Mouse (Mus musculus) G1E (cell line): ENCODE measurements around the gene Nbr1. TPM values are rescaled to one million over a fixed set of nuclear protein-coding genes. Genes with fewer than 3 reads are reported as not detected.
"Not testable (repeated sequence)": the region's sequence is repeated elsewhere in the genome, so short reads cannot be mapped to it uniquely, and the experiment has no call there.

ENCODE experiments used
- ATAC-seq: 2 replicates; pipeline ENCODE4 v1.8.0; 2016; ENCODE audit warnings: mild to moderate bottlenecking; ENCODE audit not compliant: insufficient number of reproducible peaks, poor library complexity, low FRiP score, severe bottlenecking; ENCODE audit errors: extremely low read depth
- DNase-seq: peaks from one replicate; pipeline ENCODE4 v3.0.0; 2012; ENCODE audit warnings: low spot score
- H3K27me3 ChIP-seq: 2 replicates; pipeline ENCODE4 v1.6.1; 2012; ENCODE audit warnings: mild to moderate bottlenecking, low read length, inconsistent platforms; ENCODE audit not compliant: insufficient read depth
- H3K36me3 ChIP-seq: replicated peaks from 2 replicates; pipeline ENCODE3; 2012; ENCODE audit warnings: mild to moderate bottlenecking, inconsistent platforms
- H3K4me1 ChIP-seq: 2 replicates; pipeline ENCODE4 v1.6.1; 2012; ENCODE audit warnings: low read depth, low read length, inconsistent platforms, mixed read lengths; ENCODE audit not compliant: insufficient read depth
- H3K4me3 ChIP-seq: 2 replicates; pipeline ENCODE4 v1.5.1; 2012; ENCODE audit warnings: low read depth, mild to moderate bottlenecking, inconsistent platforms, low read length, moderate library complexity, mixed read lengths
- H3K9me3 ChIP-seq: replicated peaks from 2 replicates; pipeline ENCODE4 v1.6.1; 2012; ENCODE audit warnings: inconsistent platforms
- CTCF ChIP-seq: IDR thresholded peaks from 2 replicates; pipeline ENCODE4 v1.5.1; 2012; ENCODE audit warnings: low read depth, low read length, inconsistent platforms, mixed read lengths
- GATA1 ChIP-seq: IDR thresholded peaks from 2 replicates; pipeline ENCODE4 v1.6.1; 2012; ENCODE audit warnings: borderline replicate concordance, low read length, inconsistent platforms, mixed read lengths
- GATA2 ChIP-seq: IDR thresholded peaks from 2 replicates; pipeline ENCODE4 v1.6.1; 2012; ENCODE audit warnings: low read depth, low read length, inconsistent platforms, borderline replicate concordance
- POLR2AphosphoS5 ChIP-seq: IDR thresholded peaks from 2 replicates; pipeline ENCODE4 v1.6.1; 2012; ENCODE audit warnings: low read depth, low read length, inconsistent platforms; ENCODE audit not compliant: insufficient replicate concordance
- TAL1 ChIP-seq: conservative IDR thresholded peaks from 2 replicates; pipeline ENCODE4 v1.6.1; 2012; ENCODE audit warnings: low read depth, low read length, inconsistent platforms, mixed read lengths
- polyA plus RNA-seq: library from polyadenylated mRNA; stranded (reverse); fragments of >175 nt; gene quantifications from 2 replicates; pipeline ENCODE4 v1.2.3, GENCODE M21; 2012
- total RNA-seq, 2 experiments: library from RNA; stranded (forward) in 1 of 2; stranded (reverse) in 1 of 2; fragments of 200-1000 nt in 1 of 2; fragments of >200 nt in 1 of 2; fragmentation: Nextera tagmentation in 1 of 2; gene quantifications; 2 replicates each; pipeline ENCODE4 v1.2.3; 2014 to 2017

Nbr1 gene
- total and polyA plus RNA-seq, 3 experiments = 45.6 to 109 (median 99.4) TPM

DNA sequence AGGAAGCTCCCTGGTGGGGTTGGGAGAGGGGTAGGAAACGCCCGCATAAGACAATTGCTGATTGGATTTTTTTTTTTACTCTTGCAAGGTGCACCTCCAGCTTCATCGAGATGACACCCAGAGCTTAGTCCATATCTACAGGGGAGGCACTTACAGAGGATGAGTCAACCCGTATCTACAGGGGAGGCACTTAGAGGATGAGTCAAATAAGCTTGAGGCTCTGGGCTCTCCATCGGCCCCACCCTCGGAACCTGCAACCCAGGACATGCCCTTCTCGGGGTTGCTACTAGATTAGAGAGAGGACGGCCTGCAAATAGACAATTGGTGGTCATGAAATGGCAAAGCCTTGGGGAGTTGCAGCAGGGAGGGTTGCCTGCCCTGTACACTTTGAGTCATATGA, 64.2 kb downstream of the Nbr1 start:
- 0 out of 2 replicates have a peak, but pooled peaks cover 2% of the 10 kb centered on the region for H3K9me3 ChIP-seq
- no peak overlapping the region for H3K4me3 ChIP-seq
- no peaks in the 10 kb centered on the region for H3K36me3 ChIP-seq
- H3K4me1 ChIP-seq = peaks cover 7% of the 10 kb centered on the region; the same call in 1 of the 2 replicates
- TF ChIP-seq POLR2AphosphoS5 (no peak), GATA1 (no peak), TAL1 (no peak), CTCF (no peak), GATA2 (no peak)
- no peak for ATAC-seq
- H3K27me3 ChIP-seq = peaks cover 41% of the 10 kb centered on the region
- no peak for DNase-seq

DNA sequence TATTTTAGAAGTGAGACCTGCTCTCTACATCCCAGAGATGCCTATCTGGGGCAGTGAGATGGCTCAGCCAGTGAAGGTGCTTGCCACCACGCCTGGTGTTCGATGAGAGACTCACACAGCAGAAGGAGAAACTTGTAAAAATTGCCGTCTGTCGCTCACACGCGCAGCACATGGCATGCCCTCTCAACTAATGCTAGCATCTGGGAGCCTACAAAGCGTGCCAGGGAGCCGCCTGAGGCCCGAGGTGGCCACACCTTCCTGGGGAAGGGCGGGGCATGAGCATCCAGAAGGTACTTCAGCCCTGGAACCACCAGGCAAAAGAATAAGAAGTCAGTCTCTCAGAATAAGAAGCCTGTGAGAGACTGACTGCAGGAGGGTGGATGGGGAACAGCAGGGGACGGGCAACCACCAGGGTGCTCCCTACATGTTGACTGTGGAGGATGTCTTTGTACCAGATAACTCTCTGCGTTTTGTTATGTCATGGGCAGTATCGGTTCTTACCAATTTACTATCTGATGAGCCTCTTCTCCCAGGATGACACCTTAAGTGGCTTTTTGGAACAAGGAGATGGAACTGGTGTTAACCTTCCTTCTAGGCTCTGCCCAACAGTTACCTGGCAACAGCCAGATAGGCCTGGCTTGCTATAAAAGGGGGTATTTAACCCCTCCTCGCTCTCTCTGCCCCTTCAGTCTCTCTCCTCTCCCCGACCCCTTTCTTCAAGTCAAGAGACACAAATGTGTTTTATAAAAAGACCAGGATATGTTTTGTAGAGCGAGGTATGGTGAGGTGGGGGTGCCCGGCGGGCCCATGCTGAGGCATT, 65.2 kb downstream of the Nbr1 start:
- H3K4me1 ChIP-seq = peaks cover 7% of the 10 kb centered on the region; the same call in 1 of the 2 replicates
- H3K36me3 ChIP-seq = no peaks in the 10 kb centered on the region
- H3K27me3 ChIP-seq = peaks cover 41% of the 10 kb centered on the region
- no peak for TF ChIP-seq POLR2AphosphoS5
- TF ChIP-seq CTCF = no peak
- TF ChIP-seq TAL1 = no peak
- no peak for TF ChIP-seq GATA1
- TF ChIP-seq GATA2 = no peak
- DNase-seq (no peak), ATAC-seq (no peak)
- H3K4me3 ChIP-seq = no peak overlapping the region
- H3K9me3 ChIP-seq = peaks cover 10% of the 10 kb centered on the region

DNA sequence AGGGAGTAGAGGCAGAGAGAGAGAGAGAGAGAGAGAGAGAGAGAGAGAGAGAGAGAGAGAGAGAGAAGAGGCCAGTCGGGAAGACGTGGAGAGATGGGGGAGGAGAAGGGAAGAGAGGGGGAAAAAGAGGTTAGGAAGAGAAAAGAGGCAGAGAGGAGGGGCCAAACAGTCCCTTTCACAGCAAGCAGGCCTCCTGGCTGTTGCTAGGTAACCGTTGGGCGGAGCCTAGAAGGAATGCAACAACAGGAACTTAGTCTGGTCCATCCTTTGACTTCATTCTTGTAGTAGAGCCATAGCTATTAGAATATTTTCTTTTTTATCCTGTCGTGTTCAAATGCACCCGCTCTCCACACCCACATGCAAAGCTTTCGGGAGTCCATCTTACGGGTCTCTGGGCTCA, 65.9 kb downstream of the Nbr1 start:
- Histone ChIP-seq H3K9me3 (peaks cover 16% of the 10 kb centered on the region), H3K4me3 (no peak overlapping the region), H3K36me3 (no peaks in the 10 kb centered on the region), H3K27me3 (peaks cover 41% of the 10 kb centered on the region), H3K4me1 (peaks cover 7% of the 10 kb centered on the region; the same call in 1 of the 2 replicates)
- TF ChIP-seq GATA1 (no peak), TAL1 (no peak), GATA2 (no peak), POLR2AphosphoS5 (no peak), CTCF (no peak)
- no peak for ATAC-seq
- no peak for DNase-seq

DNA sequence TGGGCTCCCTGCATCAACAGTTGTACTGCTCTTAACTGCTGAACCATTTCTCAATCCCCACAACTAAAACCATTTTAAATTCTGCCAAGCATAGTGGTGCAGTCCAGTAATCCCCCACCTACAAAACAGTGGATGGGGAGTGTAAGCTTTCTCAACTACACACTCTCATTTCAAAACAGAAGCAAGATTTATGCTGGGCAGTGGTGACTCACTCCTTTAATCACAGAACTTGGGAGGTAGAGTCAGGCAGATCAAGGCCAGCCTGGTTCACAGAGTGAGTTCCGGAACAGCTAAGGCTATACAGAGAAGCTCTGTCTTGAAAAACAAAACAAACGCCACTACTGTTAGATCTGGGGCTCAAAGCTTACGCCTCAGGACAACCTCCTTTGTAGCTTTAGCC, 66.6 kb downstream of the Nbr1 start:
- DNase-seq = no peak

DNA sequence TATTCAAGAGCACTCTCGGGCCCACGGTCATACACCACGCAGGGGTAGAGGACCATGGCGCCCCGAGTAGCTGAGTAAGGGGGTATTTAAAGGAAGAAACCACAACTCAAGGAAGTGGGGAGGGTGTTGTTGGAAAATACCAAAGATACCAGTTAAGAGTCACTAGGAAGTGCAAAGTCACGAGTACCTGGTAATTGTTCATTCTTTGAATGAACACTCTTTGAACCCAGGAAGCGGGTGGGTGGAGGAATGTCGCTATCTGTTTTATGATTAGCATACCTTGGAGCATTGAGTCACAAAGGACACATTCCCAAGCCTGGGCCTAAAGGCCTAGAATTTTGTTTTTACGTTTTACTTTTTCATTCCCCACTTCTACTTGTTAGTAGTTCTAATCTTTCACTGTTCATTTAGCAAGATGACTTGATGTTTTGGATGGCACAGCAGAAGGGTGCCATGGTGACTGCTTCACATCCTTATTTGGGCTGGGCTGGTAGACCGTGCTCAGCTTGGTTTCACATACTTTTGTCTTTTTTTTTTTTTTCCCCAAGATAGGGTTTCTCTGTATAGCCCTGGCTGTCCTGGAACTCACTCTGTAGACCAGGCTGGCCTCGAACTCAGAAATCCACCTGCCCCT, 68.2 kb downstream of the Nbr1 start:
- not testable (repeated sequence) for H3K4me1 ChIP-seq, DNase-seq, ATAC-seq, H3K4me3 ChIP-seq, H3K36me3 ChIP-seq
- H3K9me3 ChIP-seq = peaks cover 24% of the 10 kb centered on the region
- peaks cover 23% of the 10 kb centered on the region for H3K27me3 ChIP-seq

More for the DNA sequence above, 66.6 kb downstream of the Nbr1 start:
- Histone ChIP-seq H3K27me3 (peaks cover 36% of the 10 kb centered on the region), H3K4me1 (peaks cover 7% of the 10 kb centered on the region; the same call in 1 of the 2 replicates), H3K9me3 (peaks cover 19% of the 10 kb centered on the region), H3K36me3 (no peaks in the 10 kb centered on the region), H3K4me3 (no peak overlapping the region)
- TF ChIP-seq CTCF (no peak), TAL1 (no peak)
- ATAC-seq = no peak

DNA sequence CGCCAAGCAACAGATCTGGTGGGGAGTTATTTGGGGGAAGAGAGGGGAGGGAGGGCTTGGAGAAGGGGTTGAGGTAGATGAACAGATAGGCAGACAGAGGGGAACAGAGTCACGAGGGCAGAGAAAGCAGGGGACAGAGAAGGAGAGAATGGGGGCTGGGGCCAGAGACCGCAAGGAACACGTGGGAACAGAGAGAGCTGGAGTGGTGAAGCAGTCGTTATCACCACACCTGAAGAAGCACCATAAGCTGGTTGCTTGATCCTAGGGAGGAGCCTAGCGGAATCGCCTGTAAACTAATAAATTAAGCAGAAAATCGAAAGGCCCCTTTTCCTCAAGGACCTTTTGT, 74.7 kb downstream of the Nbr1 start:
- TF ChIP-seq CTCF (no peak), POLR2AphosphoS5 (no peak), GATA2 (no peak), TAL1 (no peak), GATA1 (no peak)
- no peak for DNase-seq
- Histone ChIP-seq H3K36me3 (peaks cover 3% of the 10 kb centered on the region), H3K9me3 (peaks cover 20% of the 10 kb centered on the region), H3K4me1 (peaks cover 27% of the 10 kb centered on the region), H3K4me3 (peak overlapping the region; percentile 50; the same call in 1 of the 2 replicates), H3K27me3 (no peaks in the 10 kb centered on the region)
- ATAC-seq = no peak
